In genomic region chr8:78510926-78511325, GRCm38 (mm10) we compare ENCODE assay signal across 10 mouse cellular contexts. TPM values are rescaled to one million over a fixed set of nuclear protein-coding genes. Genes with fewer than 3 reads are reported as not detected.
DNase-seq lines count a peak whose midpoint lies in the region; ATAC-seq lines count a peak whose summit lies in the region.
"Had no signal": no experiment of that assay in that cellular context is flagged by ENCODE, and none has a peak within 500 bp of the region (broad histone marks: within the 10 kb centered on the region; RNA-seq: fewer than 3 reads in every experiment).

No protein-coding gene starts in this region.

- no peaks in the 10 kb centered on the region; the same call in 1 of the 2 replicates for H3K4me1 ChIP-seq in forebrain, embryonic 11.5 days (replicated peaks; ENCODE audit: control insufficient read depth, insufficient read depth, low read length)
- peaks cover 14% of the 10 kb centered on the region for H3K4me1 ChIP-seq in forebrain, embryonic 16.5 days (replicated peaks; ENCODE audit: control insufficient read depth, insufficient read depth, low read length)
- H3K4me1 ChIP-seq in limb, embryonic 12.5 days (replicated peaks) = peaks cover 8% of the 10 kb centered on the region
- H3K4me1 ChIP-seq in limb, embryonic 10.5 days = peaks cover 11% of the 10 kb centered on the region

- no peak for ATAC-seq in forebrain, embryonic 11.5 days (replicated peaks; ENCODE audit: low FRiP score)
- no peak for ATAC-seq in forebrain, embryonic 16.5 days
- ATAC-seq in limb, embryonic 12.5 days (ENCODE audit: insufficient number of reproducible peaks, insufficient read depth, low FRiP score, low TSS enrichment, low read depth) = no peak

- H3K4me2 ChIP-seq in forebrain, embryonic 11.5 days (ENCODE audit: low read depth, low read length, severe bottlenecking) = no peak overlapping the region
- H3K4me2 ChIP-seq in forebrain, embryonic 16.5 days (ENCODE audit: low read length) = no peak overlapping the region
- H3K4me2 ChIP-seq in limb, embryonic 12.5 days = 0 out of 2 replicates have a peak overlapping the region, but pooled peaks have one; percentile 23

- peak overlapping the region; percentile 27; the same call in 1 of the 2 replicates for H3K9ac ChIP-seq in forebrain, embryonic 11.5 days (ENCODE audit: low read length)
- no peak overlapping the region for H3K9ac ChIP-seq in forebrain, embryonic 16.5 days (replicated peaks; ENCODE audit: low read depth, low read length)
- H3K9ac ChIP-seq in limb, embryonic 12.5 days (replicated peaks) = no peak overlapping the region

- DNase-seq in forebrain, embryonic 11.5 days (ENCODE audit: low spot score) = no peak
- no peak for DNase-seq in limb, embryonic 10.5 days (ENCODE audit: low spot score)
- peak; percentile 50 for DNase-seq in 416B (ENCODE audit: low read depth)
- peak; percentile 2 for DNase-seq in fibroblast of lung, adult 2 months (ENCODE audit: low read depth)
- no peak for DNase-seq in layer of hippocampus, adult 9-11 months
- no peak for DNase-seq in urinary bladder, postnatal 10 days (ENCODE audit: low spot score)
- DNase-seq: cerebellum, postnatal 14 days; gastrocnemius, postnatal 36 days had no signal

- 68% methylated on average over 3 of the region's 3 CpGs for WGBS in forebrain, embryonic 11.5 days
- 57% methylated on average over 3 of the region's 3 CpGs for WGBS in forebrain, embryonic 16.5 days
- 70% methylated on average over 3 of the region's 3 CpGs for WGBS in limb, embryonic 12.5 days
- WGBS in limb, embryonic 10.5 days = 63% methylated on average over 3 of the region's 3 CpGs

- H3K27me3 ChIP-seq in forebrain, embryonic 11.5 days (ENCODE audit: control insufficient read depth, insufficient read depth, low read length) = no peaks in the 10 kb centered on the region
- H3K27me3 ChIP-seq in forebrain, embryonic 16.5 days (replicated peaks; ENCODE audit: control insufficient read depth, insufficient read depth, low read length) = no peaks in the 10 kb centered on the region
- no peaks in the 10 kb centered on the region for H3K27me3 ChIP-seq in limb, embryonic 12.5 days
- H3K27me3 ChIP-seq in limb, embryonic 10.5 days (ENCODE audit: low read depth, poor library complexity, severe bottlenecking) = no peaks in the 10 kb centered on the region

- H3K9me3 ChIP-seq in forebrain, embryonic 11.5 days (ENCODE audit: control insufficient read depth, low read length) = no peaks in the 10 kb centered on the region; the same call in 1 of the 2 replicates
- H3K9me3 ChIP-seq in forebrain, embryonic 16.5 days (ENCODE audit: control insufficient read depth, low read length) = no peaks in the 10 kb centered on the region
- H3K9me3 ChIP-seq in limb, embryonic 12.5 days = peaks cover 9% of the 10 kb centered on the region
- H3K9me3 ChIP-seq in limb, embryonic 10.5 days (replicated peaks) = no peaks in the 10 kb centered on the region

- peaks cover 5% of the 10 kb centered on the region for H3K36me3 ChIP-seq in forebrain, embryonic 11.5 days (ENCODE audit: control insufficient read depth, insufficient read depth, low read length)
- H3K36me3 ChIP-seq in forebrain, embryonic 16.5 days (ENCODE audit: control insufficient read depth, insufficient read depth) = peaks cover 6% of the 10 kb centered on the region
- peaks cover 23% of the 10 kb centered on the region for H3K36me3 ChIP-seq in limb, embryonic 12.5 days
- peaks cover 22% of the 10 kb centered on the region for H3K36me3 ChIP-seq in limb, embryonic 10.5 days

- no peak overlapping the region for H3K27ac ChIP-seq in forebrain, embryonic 11.5 days (ENCODE audit: low read depth, low read length)
- H3K27ac ChIP-seq in forebrain, embryonic 16.5 days (ENCODE audit: low read length) = no peak overlapping the region
- no peak overlapping the region for H3K27ac ChIP-seq in limb, embryonic 12.5 days
- H3K27ac ChIP-seq in limb, embryonic 10.5 days = no peak overlapping the region

- H3K4me3 ChIP-seq in forebrain, embryonic 11.5 days (ENCODE audit: low read depth, low read length) = no peak overlapping the region
- no peak overlapping the region for H3K4me3 ChIP-seq in forebrain, embryonic 16.5 days (replicated peaks; ENCODE audit: low read length)
- no peak overlapping the region for H3K4me3 ChIP-seq in limb, embryonic 12.5 days (replicated peaks)
- no peak overlapping the region for H3K4me3 ChIP-seq in limb, embryonic 10.5 days

RNA-seq across cellular contexts. Expression of gene Slc10a7, which starts 1.8 kb away (rescaled TPM):
- 8.5 and 9.6 TPM in 2 replicates for polyA plus RNA-seq in forebrain, embryonic 11.5 days (2014; fragmentation: Nextera tagmentation; extraction: Ambion mirVana)
- polyA plus RNA-seq in forebrain, embryonic 16.5 days (2015; fragmentation: Nextera tagmentation; extraction: Ambion mirVana) = 9.6 and 9.9 TPM in 2 replicates
- polyA plus RNA-seq in limb, embryonic 12.5 days (2016; fragmentation: Nextera tagmentation; extraction: Ambion mirVana) = 16.5 and 17.5 TPM in 2 replicates
- 9.5 and 10.7 TPM in 2 replicates for polyA plus RNA-seq in limb, embryonic 10.5 days (2016; fragmentation: Nextera tagmentation; extraction: Ambion mirVana)

RNA-seq across cellular contexts. Expression of gene Rbmxl1, which starts 2.2 kb away (rescaled TPM):
- 393 and 411 TPM in 2 replicates for polyA plus RNA-seq in forebrain, embryonic 11.5 days (2014; fragmentation: Nextera tagmentation; extraction: Ambion mirVana)
- polyA plus RNA-seq in forebrain, embryonic 16.5 days (2015; fragmentation: Nextera tagmentation; extraction: Ambion mirVana) = 220 and 252 TPM in 2 replicates
- polyA plus RNA-seq in limb, embryonic 12.5 days (2016; fragmentation: Nextera tagmentation; extraction: Ambion mirVana) = 344 and 354 TPM in 2 replicates
- polyA plus RNA-seq in limb, embryonic 10.5 days (2016; fragmentation: Nextera tagmentation; extraction: Ambion mirVana) = 392 and 395 TPM in 2 replicates

Comparison
In these comparisons a context has a peak if more than half of its experiments do, and no peak if none do; other contexts are left out.
1. DNase-seq: peak in 416B (single experiment) and fibroblast of lung, adult 2 months (single experiment); none in forebrain, embryonic 11.5 days (single experiment), limb, embryonic 10.5 days (single experiment), layer of hippocampus, adult 9-11 months (single experiment) and urinary bladder, postnatal 10 days (single experiment).